In the genomic region with DNA sequence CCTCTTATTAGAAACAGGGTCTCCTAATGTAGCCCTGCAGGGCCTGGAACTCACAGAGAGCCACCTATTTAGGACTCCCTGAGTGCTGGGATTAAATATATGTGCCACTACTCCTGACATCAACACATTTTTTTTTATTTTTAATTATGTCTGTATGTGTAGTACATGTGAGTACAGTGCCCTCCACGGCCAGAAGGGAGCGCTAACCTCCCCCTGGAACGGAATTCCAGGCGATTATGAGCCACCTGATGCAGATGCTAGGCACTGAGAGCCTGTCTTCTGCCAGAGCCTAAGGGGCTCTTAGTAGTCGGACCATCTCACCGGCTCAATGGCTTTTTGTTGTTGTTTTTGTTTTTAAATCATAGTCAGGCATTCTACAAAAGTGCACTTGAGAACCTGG, we compare ENCODE assay signal across 9 mouse cellular contexts. TPM values are rescaled to one million over a fixed set of nuclear protein-coding genes. Genes with fewer than 3 reads are reported as not detected.
DNase-seq lines count a peak whose midpoint lies in the region; ATAC-seq lines count a peak whose summit lies in the region.
"Had no signal": no experiment of that assay in that cellular context is flagged by ENCODE, and none has a peak within 500 bp of the region (broad histone marks: within the 10 kb centered on the region; RNA-seq: fewer than 3 reads in every experiment).

No protein-coding gene starts in this region.

- H3K36me3 ChIP-seq in liver, embryonic 13.5 days = peaks cover 26% of the 10 kb centered on the region

- H3K4me1 ChIP-seq in liver, embryonic 13.5 days (replicated peaks) = peaks cover 3% of the 10 kb centered on the region; the same call in 1 of the 2 replicates

- H3K27ac ChIP-seq in liver, embryonic 13.5 days = no peak overlapping the region
- H3K27ac ChIP-seq: heart, embryonic 10.5 days had no signal

- DNase-seq in cerebellum, postnatal 10 days = peak; percentile 63 to 77
- DNase-seq in cerebellum, adult 8-10 months = no peak
- DNase-seq in liver, embryonic 13.5 days = no peak
- no peak for DNase-seq in liver
- DNase-seq in embryo, embryonic 10.5 days (ENCODE audit: low spot score) = peak; percentile 50
- DNase-seq in lung, postnatal 36 days = peak; percentile 67
- DNase-seq in heart, postnatal 25 days (ENCODE audit: low spot score) = no peak
- no peak for DNase-seq in gastrocnemius, postnatal 14 days

- 35% methylated on average over 6 of the region's 6 CpGs for whole genome bisulfite sequencing in liver, embryonic 13.5 days (ENCODE audit: insufficient replicate concordance)

- no peak for ATAC-seq in liver, embryonic 13.5 days (ENCODE audit: low read depth)

- peaks cover 18% of the 10 kb centered on the region for H3K27me3 ChIP-seq in liver, embryonic 13.5 days

- H3K4me2 ChIP-seq in liver, embryonic 13.5 days = 0 out of 2 replicates have a peak overlapping the region, but pooled peaks have one; percentile 49

- no peaks in the 10 kb centered on the region for H3K9me3 ChIP-seq in liver, embryonic 13.5 days (replicated peaks)
- H3K9me3 ChIP-seq: heart, embryonic 10.5 days had no signal

- no peak overlapping the region for H3K9ac ChIP-seq in liver, embryonic 13.5 days

- intact Hi-C loops in heart, postnatal 25 days (cut with DNase I) = no loop called here
- intact Hi-C loops in gastrocnemius, postnatal 14 days (cut with DNase I; ENCODE audit: low total_unique reads) = loop anchor here (5.0 kb wide), 1 partner anchor 201 kb away; no protein-coding TSS in a partner anchor

- no peak overlapping the region for H3K4me3 ChIP-seq in liver, embryonic 13.5 days (replicated peaks)

RNA-seq across cellular contexts. Expression of gene Gnmt, which starts 0.9 kb away (rescaled TPM):
- 11.0 and 11.7 TPM in 2 replicates for polyA plus RNA-seq in liver, embryonic 13.5 days (2015; fragmentation: Nextera tagmentation; extraction: Ambion mirVana)
- 1 to 10 TPM in 1 of 2 experiments, under 1 TPM in 1; 0.92 to 2.3 TPM for total RNA-seq in heart, postnatal 25 days (2021)
- under 1 TPM; 0.41 to 0.75 TPM for total RNA-seq in gastrocnemius, postnatal 14 days (2021)

RNA-seq across cellular contexts. Expression of gene Pex6, which starts 16.8 kb away (rescaled TPM):
- 8.5 and 9.4 TPM in 2 replicates for polyA plus RNA-seq in liver, embryonic 13.5 days (2015; fragmentation: Nextera tagmentation; extraction: Ambion mirVana)
- 10 to 100 TPM; 29.9 to 32.2 TPM for total RNA-seq in heart, postnatal 25 days (2021)
- 10 to 100 TPM; 10.1 to 11.2 TPM for total RNA-seq in gastrocnemius, postnatal 14 days (2021)

RNA-seq across cellular contexts. Expression of gene Ppp2r5d, which starts 23.1 kb away (rescaled TPM):
- polyA plus RNA-seq in liver, embryonic 13.5 days (2015; fragmentation: Nextera tagmentation; extraction: Ambion mirVana) = 31.2 and 36.0 TPM in 2 replicates
- total RNA-seq in heart, postnatal 25 days (2021) = 10 to 100 TPM; 33.2 to 34.9 TPM
- 10 to 100 TPM; 26.9 to 29.1 TPM for total RNA-seq in gastrocnemius, postnatal 14 days (2021)

RNA-seq across cellular contexts. Expression of gene Cnpy3, which starts 24.0 kb away (rescaled TPM):
- polyA plus RNA-seq in liver, embryonic 13.5 days (2015; fragmentation: Nextera tagmentation; extraction: Ambion mirVana) = 30.2 and 30.9 TPM in 2 replicates
- 10 to 100 TPM; 18.8 to 20.1 TPM for total RNA-seq in heart, postnatal 25 days (2021)
- 10 to 100 TPM; 11.3 to 16.5 TPM for total RNA-seq in gastrocnemius, postnatal 14 days (2021)

RNA-seq across cellular contexts. Expression of gene Ptcra, which starts 35.5 kb away (rescaled TPM):
- polyA plus RNA-seq in liver, embryonic 13.5 days (2015; fragmentation: Nextera tagmentation; extraction: Ambion mirVana) = 0.30 and 0.32 TPM in 2 replicates
- not detected for total RNA-seq in heart, postnatal 25 days (2021)
- not detected for total RNA-seq in gastrocnemius, postnatal 14 days (2021)

Comparison
In these comparisons a context has a peak if more than half of its experiments do, and no peak if none do; other contexts are left out.
1. DNase-seq: peak in cerebellum, postnatal 10 days (2 of 2), embryo, embryonic 10.5 days (single experiment) and lung, postnatal 36 days (single experiment); none in cerebellum, adult 8-10 months (single experiment), liver, embryonic 13.5 days (single experiment), liver (single experiment), heart, postnatal 25 days (single experiment) and gastrocnemius, postnatal 14 days (single experiment).